Mouse (Mus musculus) myocyte (in vitro differentiated cells): ENCODE measurements around the gene Fat2. TPM values are rescaled to one million over a fixed set of nuclear protein-coding genes. Genes with fewer than 3 reads are reported as not detected.

ENCODE experiments used
- H3K27me3 ChIP-seq: one replicate; pipeline ENCODE4 v1.6.1; 2011; ENCODE audit not compliant: control insufficient read depth, insufficient read depth, insufficient read length
- H3K36me3 ChIP-seq: one replicate; pipeline ENCODE4 v1.6.1; 2011; ENCODE audit not compliant: control insufficient read depth, insufficient read depth
- H3K4me2 ChIP-seq: one replicate; pipeline ENCODE4 v1.6.1; 2011; ENCODE audit warnings: low read depth, control low read depth
- H3K4me3 ChIP-seq: one replicate; pipeline ENCODE4 v1.5.1; 2011; ENCODE audit warnings: mild to moderate bottlenecking, control low read depth, moderate library complexity
- H3K79me2 ChIP-seq: one replicate; pipeline ENCODE4 v1.6.1; 2011; ENCODE audit not compliant: control insufficient read depth, insufficient read depth
- H3ac ChIP-seq: one replicate; pipeline ENCODE4 v1.6.1; 2011; ENCODE audit not compliant: control insufficient read depth, insufficient read length
- CEBPB ChIP-seq: IDR thresholded peaks from 2 replicates; pipeline ENCODE4 v1.6.1; 2011; ENCODE audit warnings: mild to moderate bottlenecking, moderate library complexity; ENCODE audit not compliant: poor library complexity, insufficient read depth, severe bottlenecking
- E2F4 ChIP-seq: IDR thresholded peaks from one replicate; pipeline ENCODE4 v1.6.1; 2011; ENCODE audit warnings: mild to moderate bottlenecking, control low read depth, moderate library complexity; ENCODE audit not compliant: insufficient read depth
- MAX ChIP-seq: IDR thresholded peaks from one replicate; pipeline ENCODE4 v1.6.1; 2011; ENCODE audit warnings: low read depth, mild to moderate bottlenecking, control low read depth
- MYOD1 ChIP-seq, 3 experiments: IDR thresholded peaks; one replicate each; pipeline ENCODE4 v1.6.1; 2011; ENCODE audit warnings: control low read depth in 2 of 3, low read depth in 2 of 3, mild to moderate bottlenecking in 2 of 3, moderate library complexity in 1 of 3; ENCODE audit not compliant: insufficient read length in 2 of 3, control insufficient read depth in 1 of 3
- MYOG ChIP-seq, 3 experiments: IDR thresholded peaks; one replicate each; pipeline ENCODE4 v1.6.1; 2011; ENCODE audit warnings: control low read depth in 2 of 3, low read depth in 2 of 3, mild to moderate bottlenecking in 2 of 3; ENCODE audit not compliant: insufficient read length in 2 of 3, control insufficient read depth in 1 of 3, insufficient read depth in 1 of 3
- POLR2A ChIP-seq: IDR thresholded peaks from one replicate; pipeline ENCODE4 v1.6.1; 2011; ENCODE audit warnings: low read depth, mild to moderate bottlenecking, control low read depth, moderate library complexity; ENCODE audit not compliant: insufficient read length
- POLR2AphosphoS2 ChIP-seq: IDR thresholded peaks from one replicate; pipeline ENCODE4 v1.6.1; 2011; ENCODE audit warnings: low read depth, control low read depth; ENCODE audit not compliant: insufficient read length
- REST ChIP-seq: IDR thresholded peaks from one replicate; pipeline ENCODE4 v1.6.1; 2011; ENCODE audit warnings: mild to moderate bottlenecking, control low read depth, moderate library complexity; ENCODE audit not compliant: insufficient read depth, insufficient read length
- SRF ChIP-seq: IDR thresholded peaks from one replicate; pipeline ENCODE4 v1.6.1; 2011; ENCODE audit warnings: low read depth; ENCODE audit not compliant: control insufficient read depth, insufficient read length
- TCF12 ChIP-seq: IDR thresholded peaks from one replicate; pipeline ENCODE4 v1.6.1; 2011; ENCODE audit warnings: mild to moderate bottlenecking, control low read depth; ENCODE audit not compliant: poor library complexity, insufficient read depth, severe bottlenecking
- TCF3 ChIP-seq: IDR thresholded peaks from one replicate; pipeline ENCODE4 v1.6.1; 2011; ENCODE audit warnings: low read depth, control low read depth; ENCODE audit not compliant: insufficient read length
- USF1 ChIP-seq: IDR thresholded peaks from one replicate; pipeline ENCODE4 v1.6.1; 2011; ENCODE audit warnings: low read depth, mild to moderate bottlenecking, control low read depth, moderate library complexity
- polyA plus RNA-seq: library from polyadenylated mRNA; unstranded; fragments of >200 nt; fragmentation: generic; extraction: Trizol; gene quantifications from one replicate; pipeline ENCODE4 v1.2.1, GENCODE M21; 2012; ENCODE audit warnings: missing spikeins

Gene Fat2
- polyA plus RNA-seq, 1 experiment = 0.06 TPM

DNA sequence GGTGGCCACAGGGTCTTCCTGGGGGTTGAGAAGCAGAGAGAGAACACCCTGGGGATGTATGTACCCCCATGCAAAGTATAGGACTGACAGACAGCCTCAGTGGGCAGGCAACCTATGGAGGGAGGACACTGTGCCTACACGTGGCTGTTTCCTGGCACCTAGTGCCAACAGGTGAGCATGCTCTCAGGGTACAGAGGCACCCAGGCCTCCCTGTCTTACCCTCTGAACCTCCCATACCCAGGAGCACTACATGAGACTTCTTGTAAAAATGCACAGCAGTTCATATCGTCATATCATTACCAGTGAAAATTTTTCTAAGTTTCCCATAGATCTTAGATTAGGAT lies 21.7 kb downstream of the Fat2 start:
- no peak overlapping the region for H3K4me3 ChIP-seq
- H3K79me2 ChIP-seq = no peaks in the 10 kb centered on the region
- peaks cover 41% of the 10 kb centered on the region for H3K27me3 ChIP-seq
- H3K4me2 ChIP-seq = no peak overlapping the region
- no peak overlapping the region for H3ac ChIP-seq
- no peaks in the 10 kb centered on the region for H3K36me3 ChIP-seq
- no peak for TF ChIP-seq MYOD1 (IDR thresholded peaks at IDR 0.05; ENCODE audit: control insufficient read depth in 1 of 3, insufficient read length in 2 of 3, low read depth in 2 of 3)
- no peak for TF ChIP-seq CEBPB
- no peak for TF ChIP-seq E2F4
- TF ChIP-seq REST = no peak
- TF ChIP-seq POLR2A = no peak
- no peak for TF ChIP-seq USF1
- TF ChIP-seq SRF = no peak
- TF ChIP-seq MYOG (IDR thresholded peaks at IDR 0.05; ENCODE audit: control insufficient read depth in 1 of 3, insufficient read depth in 1 of 3, insufficient read length in 2 of 3, low read depth in 2 of 3) = no peak
- TF ChIP-seq TCF3 = no peak
- no peak for TF ChIP-seq TCF12
- no peak for TF ChIP-seq POLR2AphosphoS2
- no peak for TF ChIP-seq MAX

DNA sequence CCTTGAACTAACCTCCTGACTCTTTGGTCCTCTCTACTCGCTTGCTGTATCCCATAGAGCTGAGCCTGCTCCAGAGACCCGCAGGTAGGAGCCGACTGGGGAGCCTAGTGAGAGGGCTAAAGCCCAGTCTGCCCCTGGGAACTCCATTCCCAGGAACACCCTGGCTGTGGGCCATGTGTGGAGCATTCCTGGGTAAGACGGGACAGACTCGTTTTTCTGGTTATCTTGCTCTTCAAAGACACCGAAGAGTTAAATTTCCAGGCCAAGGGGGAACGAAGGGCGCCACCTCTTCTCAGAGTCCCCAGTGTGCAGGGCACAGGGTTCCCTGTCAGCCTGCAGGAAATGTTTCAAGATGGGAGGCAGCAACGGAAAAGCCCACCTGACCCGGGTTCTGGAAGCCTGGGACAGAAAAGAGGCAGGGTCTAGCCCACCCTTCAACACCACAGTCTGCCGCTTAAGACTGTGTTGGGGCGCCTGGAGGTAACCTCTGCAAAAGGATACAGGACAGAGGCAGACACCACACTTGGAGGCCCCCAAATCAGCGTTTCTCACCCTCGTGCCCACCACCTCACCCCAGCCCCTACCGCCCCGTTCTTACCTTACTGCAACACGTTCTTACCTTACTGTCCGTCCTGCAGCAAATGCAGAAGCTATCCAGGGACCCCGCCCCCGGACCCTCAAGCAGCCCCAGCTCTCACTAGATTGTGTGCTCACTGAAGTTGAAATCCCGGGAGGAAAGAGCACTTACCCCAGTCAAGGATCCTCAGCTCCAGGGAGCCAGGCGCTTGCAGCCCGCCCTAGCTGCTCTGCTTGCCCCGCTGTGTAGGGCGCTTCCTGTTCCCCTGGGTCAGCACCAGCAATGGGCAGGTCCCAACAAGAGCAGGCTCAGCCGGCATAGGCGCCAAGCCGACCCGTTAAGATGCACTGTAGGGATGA lies 22.3 kb downstream of the Fat2 start:
- peaks cover 39% of the 10 kb centered on the region for H3K27me3 ChIP-seq
- no peak for TF ChIP-seq MYOG (IDR thresholded peaks at IDR 0.05; ENCODE audit: control insufficient read depth in 1 of 3, insufficient read depth in 1 of 3, insufficient read length in 2 of 3, low read depth in 2 of 3)
- no peak for TF ChIP-seq MYOD1 (IDR thresholded peaks at IDR 0.05; ENCODE audit: control insufficient read depth in 1 of 3, insufficient read length in 2 of 3, low read depth in 2 of 3)
- no peak for TF ChIP-seq TCF12
- TF ChIP-seq E2F4 = no peak
- no peak for TF ChIP-seq REST
- no peaks in the 10 kb centered on the region for H3K79me2 ChIP-seq
- H3ac ChIP-seq = no peak overlapping the region
- no peak overlapping the region for H3K4me3 ChIP-seq
- no peak overlapping the region for H3K4me2 ChIP-seq
- H3K36me3 ChIP-seq = no peaks in the 10 kb centered on the region

DNA sequence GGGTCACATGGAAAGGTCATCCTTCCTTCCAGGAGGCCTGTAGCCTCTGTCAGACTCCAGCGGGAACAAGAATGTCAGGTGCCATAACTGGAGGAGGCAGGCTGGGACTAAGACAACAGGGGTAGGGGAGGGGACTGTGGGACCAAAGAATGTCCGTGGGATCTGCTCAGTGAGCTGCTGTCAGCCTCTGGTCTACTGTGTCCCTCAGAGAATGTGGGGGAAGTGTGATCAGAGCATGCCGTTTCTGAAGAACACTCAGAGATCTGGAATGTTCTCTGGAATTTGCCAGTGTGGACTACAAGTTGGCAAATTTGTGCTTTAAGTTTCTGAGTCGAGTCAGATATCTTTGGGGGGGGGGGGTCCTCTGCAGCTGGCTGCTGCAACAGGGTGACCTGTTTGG lies 34.0 kb downstream of the Fat2 start:
- no peaks in the 10 kb centered on the region for H3K27me3 ChIP-seq
- TF ChIP-seq MYOG (IDR thresholded peaks at IDR 0.05; ENCODE audit: control insufficient read depth in 1 of 3, insufficient read depth in 1 of 3, insufficient read length in 2 of 3, low read depth in 2 of 3) (no peak), TCF12 (no peak), SRF (no peak), POLR2AphosphoS2 (no peak), REST (no peak), POLR2A (no peak), E2F4 (no peak), MYOD1 (IDR thresholded peaks at IDR 0.05; ENCODE audit: control insufficient read depth in 1 of 3, insufficient read length in 2 of 3, low read depth in 2 of 3) (no peak), TCF3 (no peak), MAX (no peak), CEBPB (no peak), USF1 (no peak)
- no peak overlapping the region for H3ac ChIP-seq
- no peak overlapping the region for H3K4me3 ChIP-seq
- no peaks in the 10 kb centered on the region for H3K36me3 ChIP-seq
- no peaks in the 10 kb centered on the region for H3K79me2 ChIP-seq
- H3K4me2 ChIP-seq = no peak overlapping the region

DNA sequence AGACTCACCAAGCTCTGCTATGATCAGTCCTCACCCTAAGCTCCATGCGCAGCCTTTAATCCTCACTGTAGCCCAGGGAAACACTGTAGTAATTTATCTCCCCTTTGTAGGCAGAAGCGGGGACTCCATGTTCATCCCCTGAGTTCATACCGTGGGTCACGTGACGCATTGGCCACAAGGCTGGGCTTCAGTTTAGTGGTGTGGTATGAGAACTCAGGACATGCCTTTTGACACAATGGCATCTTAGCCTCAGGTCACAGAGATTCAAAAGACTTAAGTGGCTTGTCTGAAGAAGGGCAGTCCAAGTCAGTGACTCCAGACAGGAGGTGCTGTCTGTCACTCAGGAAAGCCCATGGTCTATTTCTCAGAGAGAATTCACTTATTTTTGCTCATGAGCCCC lies 43.2 kb downstream of the Fat2 start:
- no peaks in the 10 kb centered on the region for H3K36me3 ChIP-seq
- H3K79me2 ChIP-seq = no peaks in the 10 kb centered on the region
- no peak overlapping the region for H3K4me3 ChIP-seq
- H3K4me2 ChIP-seq = no peak overlapping the region
- H3ac ChIP-seq = no peak overlapping the region
- H3K27me3 ChIP-seq = no peaks in the 10 kb centered on the region
- no peak for TF ChIP-seq USF1
- TF ChIP-seq TCF12 = no peak
- no peak for TF ChIP-seq E2F4
- no peak for TF ChIP-seq MAX
- no peak for TF ChIP-seq SRF
- TF ChIP-seq CEBPB = no peak

DNA sequence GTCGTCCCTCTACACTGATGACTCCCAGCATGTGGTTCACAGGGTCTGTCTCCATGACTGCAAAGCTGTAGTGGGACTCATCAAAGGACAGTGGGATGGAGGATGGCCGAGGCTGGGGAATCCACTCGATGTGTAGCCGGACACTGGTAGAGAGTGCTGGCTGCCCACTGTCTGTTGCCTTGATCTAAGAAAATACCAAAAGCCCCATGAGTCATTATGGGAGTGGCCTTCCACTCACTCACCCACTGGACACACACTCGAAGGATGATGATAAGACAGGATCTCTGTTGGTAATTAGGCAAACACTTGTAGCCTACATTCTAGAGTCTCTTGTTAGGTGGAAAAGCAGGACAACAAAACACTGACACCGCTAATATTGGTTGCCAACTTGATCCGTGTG lies 44.5 kb downstream of the Fat2 start:
- no peak overlapping the region for H3ac ChIP-seq
- H3K36me3 ChIP-seq = no peaks in the 10 kb centered on the region
- no peaks in the 10 kb centered on the region for H3K79me2 ChIP-seq
- TF ChIP-seq TCF3 (no peak), REST (no peak), MYOG (IDR thresholded peaks at IDR 0.05; ENCODE audit: control insufficient read depth in 1 of 3, insufficient read depth in 1 of 3, insufficient read length in 2 of 3, low read depth in 2 of 3) (no peak), MYOD1 (IDR thresholded peaks at IDR 0.05; ENCODE audit: control insufficient read depth in 1 of 3, insufficient read length in 2 of 3, low read depth in 2 of 3) (no peak), TCF12 (no peak), USF1 (no peak), MAX (no peak), CEBPB (no peak), SRF (no peak)
- H3K27me3 ChIP-seq = no peaks in the 10 kb centered on the region
- H3K4me2 ChIP-seq = no peak overlapping the region
- no peak overlapping the region for H3K4me3 ChIP-seq
